Mouse (Mus musculus) myocyte (in vitro differentiated cells): ENCODE data around the gene Fam222a. TPM values are rescaled to one million over a fixed set of nuclear protein-coding genes. Genes with fewer than 3 reads are reported as not detected.

Source experiments
- H3K27me3 ChIP-seq: one replicate; pipeline ENCODE4 v1.6.1; 2011; ENCODE audit not compliant: control insufficient read depth, insufficient read depth, insufficient read length
- H3K36me3 ChIP-seq: one replicate; pipeline ENCODE4 v1.6.1; 2011; ENCODE audit not compliant: control insufficient read depth, insufficient read depth
- H3K4me2 ChIP-seq: one replicate; pipeline ENCODE4 v1.6.1; 2011; ENCODE audit warnings: low read depth, control low read depth
- H3K4me3 ChIP-seq: one replicate; pipeline ENCODE4 v1.5.1; 2011; ENCODE audit warnings: mild to moderate bottlenecking, control low read depth, moderate library complexity
- H3K79me2 ChIP-seq: one replicate; pipeline ENCODE4 v1.6.1; 2011; ENCODE audit not compliant: control insufficient read depth, insufficient read depth
- H3ac ChIP-seq: one replicate; pipeline ENCODE4 v1.6.1; 2011; ENCODE audit not compliant: control insufficient read depth, insufficient read length
- CEBPB ChIP-seq: IDR thresholded peaks from 2 replicates; pipeline ENCODE4 v1.6.1; 2011; ENCODE audit warnings: mild to moderate bottlenecking, moderate library complexity; ENCODE audit not compliant: poor library complexity, insufficient read depth, severe bottlenecking
- E2F4 ChIP-seq: IDR thresholded peaks from one replicate; pipeline ENCODE4 v1.6.1; 2011; ENCODE audit warnings: mild to moderate bottlenecking, control low read depth, moderate library complexity; ENCODE audit not compliant: insufficient read depth
- MAX ChIP-seq: IDR thresholded peaks from one replicate; pipeline ENCODE4 v1.6.1; 2011; ENCODE audit warnings: low read depth, mild to moderate bottlenecking, control low read depth
- MYOD1 ChIP-seq, 3 experiments: IDR thresholded peaks; one replicate each; pipeline ENCODE4 v1.6.1; 2011; ENCODE audit warnings: control low read depth in 2 of 3, low read depth in 2 of 3, mild to moderate bottlenecking in 2 of 3, moderate library complexity in 1 of 3; ENCODE audit not compliant: insufficient read length in 2 of 3, control insufficient read depth in 1 of 3
- MYOG ChIP-seq, 3 experiments: IDR thresholded peaks; one replicate each; pipeline ENCODE4 v1.6.1; 2011; ENCODE audit warnings: control low read depth in 2 of 3, low read depth in 2 of 3, mild to moderate bottlenecking in 2 of 3; ENCODE audit not compliant: insufficient read length in 2 of 3, control insufficient read depth in 1 of 3, insufficient read depth in 1 of 3
- POLR2A ChIP-seq: IDR thresholded peaks from one replicate; pipeline ENCODE4 v1.6.1; 2011; ENCODE audit warnings: low read depth, mild to moderate bottlenecking, control low read depth, moderate library complexity; ENCODE audit not compliant: insufficient read length
- POLR2AphosphoS2 ChIP-seq: IDR thresholded peaks from one replicate; pipeline ENCODE4 v1.6.1; 2011; ENCODE audit warnings: low read depth, control low read depth; ENCODE audit not compliant: insufficient read length
- REST ChIP-seq: IDR thresholded peaks from one replicate; pipeline ENCODE4 v1.6.1; 2011; ENCODE audit warnings: mild to moderate bottlenecking, control low read depth, moderate library complexity; ENCODE audit not compliant: insufficient read depth, insufficient read length
- SRF ChIP-seq: IDR thresholded peaks from one replicate; pipeline ENCODE4 v1.6.1; 2011; ENCODE audit warnings: low read depth; ENCODE audit not compliant: control insufficient read depth, insufficient read length
- TCF12 ChIP-seq: IDR thresholded peaks from one replicate; pipeline ENCODE4 v1.6.1; 2011; ENCODE audit warnings: mild to moderate bottlenecking, control low read depth; ENCODE audit not compliant: poor library complexity, insufficient read depth, severe bottlenecking
- TCF3 ChIP-seq: IDR thresholded peaks from one replicate; pipeline ENCODE4 v1.6.1; 2011; ENCODE audit warnings: low read depth, control low read depth; ENCODE audit not compliant: insufficient read length
- USF1 ChIP-seq: IDR thresholded peaks from one replicate; pipeline ENCODE4 v1.6.1; 2011; ENCODE audit warnings: low read depth, mild to moderate bottlenecking, control low read depth, moderate library complexity
- polyA plus RNA-seq: library from polyadenylated mRNA; unstranded; fragments of >200 nt; fragmentation: generic; extraction: Trizol; gene quantifications from one replicate; pipeline ENCODE4 v1.2.1, GENCODE M21; 2012; ENCODE audit warnings: missing spikeins

Gene Fam222a
- polyA plus RNA-seq, 1 experiment, result 0.02 TPM

- TF ChIP-seq E2F4 (no peak), POLR2A (no peak), TCF3 (no peak), SRF (no peak), USF1 (no peak), CEBPB (no peak), REST (no peak), POLR2AphosphoS2 (no peak), MYOG (IDR thresholded peaks at IDR 0.05; ENCODE audit: control insufficient read depth in 1 of 3, insufficient read depth in 1 of 3, insufficient read length in 2 of 3, low read depth in 2 of 3) (no peak), MAX (no peak), TCF12 (no peak), MYOD1 (IDR thresholded peaks at IDR 0.05; ENCODE audit: control insufficient read depth in 1 of 3, insufficient read length in 2 of 3, low read depth in 2 of 3) (no peak)
- H3K4me2 ChIP-seq, result no peak overlapping the region
- no peaks in the 10 kb centered on the region for H3K36me3 ChIP-seq
- H3K79me2 ChIP-seq, result no peaks in the 10 kb centered on the region
- H3K27me3 ChIP-seq, result peaks cover 58% of the 10 kb centered on the region
- no peak overlapping the region for H3K4me3 ChIP-seq
- no peak overlapping the region for H3ac ChIP-seq
Observed at GRCm38 (mm10) chr5:114592463-114593160, 24.8 kb downstream of the Fam222a start.

GRCm38 (mm10) chr5:114593161-114593821 is 25.5 kb downstream of the Fam222a start:
- Histone ChIP-seq H3K4me2 (no peak overlapping the region), H3K36me3 (no peaks in the 10 kb centered on the region), H3K4me3 (no peak overlapping the region), H3K27me3 (peaks cover 58% of the 10 kb centered on the region), H3K79me2 (no peaks in the 10 kb centered on the region), H3ac (no peak overlapping the region)
- TF ChIP-seq MYOD1 (IDR thresholded peaks at IDR 0.05; ENCODE audit: control insufficient read depth in 1 of 3, insufficient read length in 2 of 3, low read depth in 2 of 3) (no peak), MAX (no peak), POLR2AphosphoS2 (no peak), MYOG (IDR thresholded peaks at IDR 0.05; ENCODE audit: control insufficient read depth in 1 of 3, insufficient read depth in 1 of 3, insufficient read length in 2 of 3, low read depth in 2 of 3) (no peak), CEBPB (no peak), SRF (no peak), TCF12 (no peak), TCF3 (no peak), REST (no peak), E2F4 (no peak)

GRCm38 (mm10) chr5:114593949-114594348 is 26.1 kb downstream of the Fam222a start:
- H3K4me3 ChIP-seq, result no peak overlapping the region
- no peak for TF ChIP-seq TCF3
- no peak overlapping the region for H3K4me2 ChIP-seq
- H3ac ChIP-seq, result no peak overlapping the region
- H3K36me3 ChIP-seq, result no peaks in the 10 kb centered on the region
- peaks cover 60% of the 10 kb centered on the region for H3K27me3 ChIP-seq
- no peaks in the 10 kb centered on the region for H3K79me2 ChIP-seq

- H3K79me2 ChIP-seq, result no peaks in the 10 kb centered on the region
- TF ChIP-seq MYOD1 (IDR thresholded peaks at IDR 0.05; ENCODE audit: control insufficient read depth in 1 of 3, insufficient read length in 2 of 3, low read depth in 2 of 3) (no peak), REST (no peak), USF1 (no peak), SRF (no peak), MYOG (IDR thresholded peaks at IDR 0.05; ENCODE audit: control insufficient read depth in 1 of 3, insufficient read depth in 1 of 3, insufficient read length in 2 of 3, low read depth in 2 of 3) (no peak), MAX (no peak), TCF3 (no peak), TCF12 (no peak), POLR2A (no peak), POLR2AphosphoS2 (no peak), E2F4 (no peak), CEBPB (no peak)
Observed at GRCm38 (mm10) chr5:114594741-114595241, 27.0 kb downstream of the Fam222a start.

DNA sequence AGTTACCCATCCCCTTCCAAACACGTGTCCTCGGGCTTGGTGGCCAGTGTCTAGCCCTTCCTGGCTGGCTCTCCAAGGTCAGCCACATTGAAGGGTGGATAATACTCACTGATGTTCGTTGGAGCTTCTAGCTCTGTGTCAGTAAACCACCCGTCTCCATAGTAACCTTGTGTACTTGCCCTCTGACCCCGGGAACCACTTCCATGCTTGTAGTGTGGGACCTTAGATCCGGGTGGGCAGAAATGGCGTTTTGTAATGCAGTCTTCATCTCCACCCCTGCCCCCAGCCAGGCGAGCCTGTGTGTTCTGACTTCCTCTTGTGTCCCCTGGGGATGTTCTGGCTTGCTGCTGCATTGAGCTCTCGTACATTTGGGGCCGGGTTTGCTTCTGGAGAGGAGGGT is 28.8 kb downstream of the Fam222a start:
- TF ChIP-seq SRF (no peak), TCF12 (no peak), CEBPB (no peak), TCF3 (no peak), POLR2AphosphoS2 (no peak), POLR2A (no peak), MYOG (IDR thresholded peaks at IDR 0.05; ENCODE audit: control insufficient read depth in 1 of 3, insufficient read depth in 1 of 3, insufficient read length in 2 of 3, low read depth in 2 of 3) (no peak), USF1 (no peak)
- peaks cover 76% of the 10 kb centered on the region for H3K27me3 ChIP-seq
- H3K36me3 ChIP-seq, result no peaks in the 10 kb centered on the region
- H3K79me2 ChIP-seq, result no peaks in the 10 kb centered on the region
- no peak overlapping the region for H3ac ChIP-seq
- H3K4me2 ChIP-seq, result no peak overlapping the region
- no peak overlapping the region for H3K4me3 ChIP-seq

More at GRCm38 (mm10) chr5:114594741-114595241, 27.0 kb downstream of the Fam222a start:
- Histone ChIP-seq H3K36me3 (no peaks in the 10 kb centered on the region), H3ac (no peak overlapping the region), H3K27me3 (peaks cover 68% of the 10 kb centered on the region), H3K4me3 (no peak overlapping the region), H3K4me2 (no peak overlapping the region)
